Mouse (Mus musculus) subcutaneous adipose tissue, adult 2 months (tissue): ENCODE data around the gene Tal1. TPM values are rescaled to one million over a fixed set of nuclear protein-coding genes. Genes with fewer than 3 reads are reported as not detected.

Experiments
- polyA plus RNA-seq: library from polyadenylated mRNA; depleted of rRNA; stranded (reverse); fragments of >200 nt; gene quantifications from 2 replicates; pipeline ENCODE4 v1.2.3, GENCODE M21; 2012; ENCODE audit warnings: low replicate concordance; rRNA removed

Tal1 gene
- 4.1 and 4.4 TPM in 2 replicates for polyA plus RNA-seq

DNA sequence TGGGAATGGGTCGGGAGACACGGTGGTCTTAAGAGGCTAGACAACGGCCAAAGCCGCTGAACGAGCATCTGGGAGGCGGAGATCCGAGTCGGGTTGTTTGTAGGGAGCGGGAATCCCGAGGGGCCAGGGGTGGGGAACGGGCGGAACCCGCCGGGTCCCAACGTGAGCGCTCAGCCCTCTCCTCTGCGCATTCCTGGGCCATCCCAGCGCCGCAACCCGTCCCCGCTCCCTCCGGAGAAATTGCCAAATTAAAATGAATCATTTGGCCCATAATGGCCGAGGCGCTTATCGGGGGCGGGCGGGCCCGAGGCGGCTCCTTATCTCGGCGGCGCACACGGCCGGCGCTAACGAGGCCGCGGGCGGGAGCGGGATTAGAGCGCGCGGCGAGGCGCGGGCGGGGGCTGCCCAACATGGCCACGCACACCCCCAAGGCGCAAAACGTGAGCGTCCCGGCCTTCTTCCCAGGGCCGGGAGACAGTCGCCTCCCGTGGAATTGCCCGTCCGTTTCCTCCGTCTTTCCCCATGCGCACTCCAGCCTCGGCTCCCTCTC is at the start of gene Tal1:
Gene Tal1, plus strand, starts transcription at position 56 of the 550 bp plus-strand sequence.

DNA sequence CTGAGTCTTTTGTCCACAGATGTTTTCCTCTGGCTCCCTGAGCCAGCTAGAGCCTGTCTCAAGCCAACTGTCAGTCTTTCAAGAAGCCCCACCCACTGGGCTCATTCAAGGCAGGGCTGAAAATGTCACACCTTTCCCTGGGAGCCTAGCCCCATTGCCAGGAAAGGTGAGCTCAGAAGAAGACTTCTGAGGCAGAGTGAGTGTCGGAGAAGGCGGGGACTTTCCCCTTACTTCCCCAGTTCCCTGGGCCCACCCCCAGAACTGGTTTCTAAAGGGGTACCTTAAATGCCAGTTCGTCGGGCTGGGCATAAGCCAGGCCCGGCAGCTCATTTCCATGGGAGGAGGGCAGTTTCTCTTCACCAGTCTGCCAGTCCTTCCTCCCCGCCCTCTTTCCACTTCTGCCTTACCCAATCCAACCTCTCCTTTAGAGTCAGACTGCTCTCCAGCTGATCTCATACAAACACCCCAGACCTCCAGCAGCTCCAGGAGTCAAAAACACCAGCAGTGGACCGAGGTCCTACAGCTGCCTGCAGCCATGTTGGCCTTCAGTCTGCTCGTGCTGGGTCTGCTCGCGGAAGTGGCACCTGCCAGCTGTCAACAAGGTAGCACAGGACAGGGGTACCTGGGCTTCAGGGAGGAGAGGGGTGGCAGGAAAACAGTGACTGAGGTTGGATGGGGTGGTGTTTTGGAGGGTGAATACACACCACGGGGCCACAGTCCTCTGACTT is 32.5 kb downstream of the Tal1 start, which contains the start of gene Pdzk1ip1:
Gene Pdzk1ip1, plus strand, starts transcription at position 98 of the 728 bp plus-strand sequence.

Other genes starting within 250 kb of the Tal1 start
- not detected in 2 replicates for gene Gm12830, start 234.7 kb upstream of the Tal1 start, polyA plus RNA-seq
- 0.29 and 0.46 TPM in 2 replicates for gene Foxd2, start 147.6 kb upstream of the Tal1 start, polyA plus RNA-seq
- gene Foxe3, start 130.4 kb upstream of the Tal1 start, polyA plus RNA-seq = not detected in 2 replicates
- gene Cmpk1, start 69.2 kb upstream of the Tal1 start, polyA plus RNA-seq = 16.2 and 24.0 TPM in 2 replicates
- 0.42 and 1.4 TPM in 2 replicates for gene Stil, start 56.3 kb upstream of the Tal1 start, polyA plus RNA-seq
- gene Pdzk1ip1, start 32.3 kb downstream of the Tal1 start, polyA plus RNA-seq = 3.7 and 120 TPM in 2 replicates
- gene Cyp4x1, start 77.9 kb downstream of the Tal1 start, polyA plus RNA-seq = 0.40 TPM in 1 of 2 replicates, not detected in the other
- gene Cyp4a29, start 185.7 kb downstream of the Tal1 start, polyA plus RNA-seq = not detected in 2 replicates
- 0.48 TPM in 1 of 2 replicates, not detected in the other for gene Cyp4a12a, start 242.6 kb downstream of the Tal1 start, polyA plus RNA-seq